In the genomic region with DNA sequence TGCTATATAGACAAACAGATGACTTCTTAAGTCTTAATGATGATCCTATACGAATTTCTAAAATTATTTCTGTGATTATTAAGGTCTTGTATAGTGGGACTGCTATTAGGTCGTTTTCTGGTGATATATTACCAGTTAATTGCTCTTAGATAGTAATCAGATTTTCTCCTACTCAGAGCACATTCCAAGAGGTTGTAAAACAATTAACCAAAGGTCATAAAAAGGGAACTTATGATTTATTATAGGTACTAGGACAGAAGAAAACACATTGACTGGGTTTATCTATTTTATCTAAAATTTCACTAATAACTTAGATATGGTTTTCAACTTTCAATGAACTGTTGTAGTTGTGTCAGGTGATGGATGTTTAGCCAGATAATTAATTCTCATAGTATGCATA, we compare ENCODE assay signal across 21 mouse cellular contexts.
DNase-seq lines count a peak whose midpoint lies in the region; ATAC-seq and TF ChIP-seq lines count a peak whose summit lies in the region.
"Had no signal": no experiment of that assay in that cellular context is flagged by ENCODE, and none has a peak within 500 bp of the region (broad histone marks: within the 10 kb centered on the region; RNA-seq: fewer than 3 reads in every experiment).

No protein-coding gene starts in this region.

- H3K9me3 ChIP-seq in intestine, embryonic 15.5 days, result no peaks in the 10 kb centered on the region
- no peaks in the 10 kb centered on the region for H3K9me3 ChIP-seq in intestine, postnatal 0 days (ENCODE audit: control insufficient read depth)
- H3K9me3 ChIP-seq in kidney, postnatal 0 days (replicated peaks; ENCODE audit: low read length), result no peaks in the 10 kb centered on the region
- no peaks in the 10 kb centered on the region for H3K9me3 ChIP-seq in kidney, embryonic 16.5 days (ENCODE audit: low read length)
- H3K9me3 ChIP-seq in intestine, embryonic 16.5 days (ENCODE audit: control insufficient read depth, low read length), result no peaks in the 10 kb centered on the region
- H3K9me3 ChIP-seq in forebrain, embryonic 12.5 days, result no peaks in the 10 kb centered on the region
- H3K9me3 ChIP-seq: G1E had no signal

- H3K4me2 ChIP-seq in intestine, embryonic 15.5 days (replicated peaks), result no peak overlapping the region
- no peak overlapping the region for H3K4me2 ChIP-seq in intestine, postnatal 0 days (replicated peaks; ENCODE audit: low read depth)
- no peak overlapping the region for H3K4me2 ChIP-seq in kidney, postnatal 0 days (ENCODE audit: low read length)
- no peak overlapping the region for H3K4me2 ChIP-seq in kidney, embryonic 16.5 days (replicated peaks; ENCODE audit: low read depth, low read length)
- no peak overlapping the region for H3K4me2 ChIP-seq in intestine, embryonic 16.5 days (ENCODE audit: low read depth, low read length)
- no peak overlapping the region for H3K4me2 ChIP-seq in forebrain, embryonic 12.5 days

- H3K27ac ChIP-seq in intestine, embryonic 15.5 days, result no peak overlapping the region
- H3K27ac ChIP-seq in intestine, postnatal 0 days (ENCODE audit: low read depth, low read length), result no peak overlapping the region
- H3K27ac ChIP-seq in kidney, postnatal 0 days, result no peak overlapping the region
- H3K27ac ChIP-seq in kidney, embryonic 16.5 days (ENCODE audit: low read length), result no peak overlapping the region
- no peak overlapping the region for H3K27ac ChIP-seq in intestine, embryonic 16.5 days (ENCODE audit: low read length)
- no peak overlapping the region for H3K27ac ChIP-seq in forebrain, embryonic 12.5 days

- TF ChIP-seq CTCF in intestine, postnatal 0 days (IDR thresholded peaks at IDR 0.05; ENCODE audit: low read depth), result no peak
- no peak for TF ChIP-seq CTCF in kidney, postnatal 0 days (IDR thresholded peaks at IDR 0.05; ENCODE audit: low read depth)

- H3K27me3 ChIP-seq in intestine, embryonic 15.5 days (replicated peaks), result no peaks in the 10 kb centered on the region
- H3K27me3 ChIP-seq in intestine, postnatal 0 days (replicated peaks; ENCODE audit: control insufficient read depth, insufficient read depth, low read length), result no peaks in the 10 kb centered on the region
- no peaks in the 10 kb centered on the region for H3K27me3 ChIP-seq in kidney, postnatal 0 days (ENCODE audit: insufficient read depth, low read length)
- H3K27me3 ChIP-seq in kidney, embryonic 16.5 days (ENCODE audit: insufficient read depth, low read length), result no peaks in the 10 kb centered on the region
- H3K27me3 ChIP-seq in intestine, embryonic 16.5 days (replicated peaks; ENCODE audit: control insufficient read depth, insufficient read depth, low read length), result no peaks in the 10 kb centered on the region
- no peaks in the 10 kb centered on the region for H3K27me3 ChIP-seq in forebrain, embryonic 12.5 days
- H3K27me3 ChIP-seq: CH12.LX, Patski had no signal

- no peak overlapping the region for H3K4me3 ChIP-seq in intestine, embryonic 15.5 days (replicated peaks)
- H3K4me3 ChIP-seq in intestine, postnatal 0 days (ENCODE audit: low read depth, low read length), result no peak overlapping the region
- H3K4me3 ChIP-seq in kidney, postnatal 0 days (replicated peaks; ENCODE audit: low read depth, low read length), result no peak overlapping the region
- H3K4me3 ChIP-seq in kidney, embryonic 16.5 days (ENCODE audit: low read length), result no peak overlapping the region
- no peak overlapping the region for H3K4me3 ChIP-seq in intestine, embryonic 16.5 days (ENCODE audit: low read length)
- H3K4me3 ChIP-seq in forebrain, embryonic 12.5 days (replicated peaks), result no peak overlapping the region

- 19% methylated on average over 2 of the region's 2 CpGs for whole genome bisulfite sequencing in intestine, embryonic 15.5 days
- 12% methylated on average over 2 of the region's 2 CpGs for WGBS in intestine, postnatal 0 days
- 25% methylated on average over 2 of the region's 2 CpGs for WGBS in kidney, postnatal 0 days
- 17% methylated on average over 2 of the region's 2 CpGs for WGBS in kidney, embryonic 16.5 days
- WGBS in intestine, embryonic 16.5 days, result 23% methylated on average over 2 of the region's 2 CpGs
- 54% methylated on average over 2 of the region's 2 CpGs for WGBS in forebrain, embryonic 12.5 days

- no peaks in the 10 kb centered on the region for H3K4me1 ChIP-seq in intestine, embryonic 15.5 days (replicated peaks)
- H3K4me1 ChIP-seq in intestine, postnatal 0 days (replicated peaks; ENCODE audit: control insufficient read depth, insufficient read depth, low read length), result no peaks in the 10 kb centered on the region
- H3K4me1 ChIP-seq in kidney, postnatal 0 days (replicated peaks; ENCODE audit: insufficient read depth, low read length), result no peaks in the 10 kb centered on the region
- no peaks in the 10 kb centered on the region for H3K4me1 ChIP-seq in kidney, embryonic 16.5 days (ENCODE audit: insufficient read depth, low read length)
- H3K4me1 ChIP-seq in intestine, embryonic 16.5 days (ENCODE audit: control insufficient read depth, insufficient read depth, low read length), result no peaks in the 10 kb centered on the region
- H3K4me1 ChIP-seq in forebrain, embryonic 12.5 days, result no peaks in the 10 kb centered on the region

- no peak overlapping the region for H3K9ac ChIP-seq in intestine, embryonic 15.5 days
- H3K9ac ChIP-seq in intestine, postnatal 0 days (ENCODE audit: low read depth, low read length), result no peak overlapping the region
- no peak overlapping the region for H3K9ac ChIP-seq in kidney, postnatal 0 days (ENCODE audit: low read depth, low read length)
- no peak overlapping the region for H3K9ac ChIP-seq in kidney, embryonic 16.5 days (replicated peaks; ENCODE audit: low read length)
- H3K9ac ChIP-seq in intestine, embryonic 16.5 days (ENCODE audit: low read depth, low read length), result no peak overlapping the region
- no peak overlapping the region for H3K9ac ChIP-seq in forebrain, embryonic 12.5 days

- no peaks in the 10 kb centered on the region for H3K36me3 ChIP-seq in intestine, embryonic 15.5 days
- no peaks in the 10 kb centered on the region for H3K36me3 ChIP-seq in intestine, postnatal 0 days (ENCODE audit: control insufficient read depth, insufficient read depth)
- H3K36me3 ChIP-seq in kidney, postnatal 0 days (ENCODE audit: insufficient read depth, low read length), result no peaks in the 10 kb centered on the region
- no peaks in the 10 kb centered on the region for H3K36me3 ChIP-seq in kidney, embryonic 16.5 days (ENCODE audit: insufficient read depth, low read length)
- H3K36me3 ChIP-seq in intestine, embryonic 16.5 days (ENCODE audit: control insufficient read depth, insufficient read depth, low read length), result no peaks in the 10 kb centered on the region
- no peaks in the 10 kb centered on the region for H3K36me3 ChIP-seq in forebrain, embryonic 12.5 days (replicated peaks)
- H3K36me3 ChIP-seq: G1E had no signal

- DNase-seq in kidney, postnatal 0 days (ENCODE audit: low spot score), result peak; percentile 6
- DNase-seq: adrenal gland, adult 2 months; adrenal gland, adult 8-10 months; adrenal gland, postnatal 10 days; adrenal gland, postnatal 14 days; adrenal gland, postnatal 25 days; adrenal gland, postnatal 36 days; B cell, adult 2 months; cerebellum, adult 11 months; cerebellum, adult 11-12 months; cerebellum, adult 18-20 months had no signal

- ATAC-seq in intestine, embryonic 15.5 days, result peak; percentile 70
- ATAC-seq in intestine, postnatal 0 days, result no peak
- ATAC-seq in kidney, postnatal 0 days (replicated peaks; ENCODE audit: low FRiP score, low read depth), result no peak
- no peak for ATAC-seq in kidney, embryonic 16.5 days (ENCODE audit: low FRiP score, low TSS enrichment)
- ATAC-seq in intestine, embryonic 16.5 days, result peak; percentile 81
- ATAC-seq in forebrain, embryonic 12.5 days (ENCODE audit: low FRiP score), result no peak
- ATAC-seq: activated CD4-positive, CD25-positive, alpha-beta regulatory T cell, adult 4 months; CD4-positive, CD25-positive, alpha-beta regulatory T cell, adult 4 months; Patski had no signal

Comparison
In these comparisons a context has a peak if more than half of its experiments do, and no peak if none do; other contexts are left out.
1. ATAC-seq: peak in intestine, embryonic 15.5 days (single experiment) and intestine, embryonic 16.5 days (single experiment); none in intestine, postnatal 0 days (single experiment), kidney, postnatal 0 days (single experiment), kidney, embryonic 16.5 days (single experiment) and forebrain, embryonic 12.5 days (single experiment).